Mouse (Mus musculus) embryonic facial prominence, embryonic 12.5 days (tissue): ENCODE data around the gene Fam76a. TPM values are rescaled to one million over a fixed set of nuclear protein-coding genes. Genes with fewer than 3 reads are reported as not detected.
A peak's percentile ranks its signal among the peaks of the same experiment; 100 is the strongest.
"Not testable (repeated sequence)": the region's sequence is repeated elsewhere in the genome, so short reads cannot be mapped to it uniquely, and the experiment has no call there.

ENCODE experiments used
- ATAC-seq: fragments of 200-750 bp; cut with Nextera tagmentation; 2 replicates; pipeline ENCODE4 v1.8.0; 2017; ENCODE audit not compliant: insufficient number of reproducible peaks, insufficient read depth, low FRiP score, low TSS enrichment
- H3K27ac ChIP-seq: fragments of 300-500 bp; sonication (generic); 2 replicates; pipeline ENCODE4 v1.5.1; 2016; ENCODE audit warnings: mild to moderate bottlenecking
- H3K27me3 ChIP-seq: fragments of 300-500 bp; sonication (generic); 2 replicates; pipeline ENCODE4 v1.6.1; 2016; ENCODE audit warnings: mild to moderate bottlenecking, moderate library complexity
- H3K36me3 ChIP-seq: fragments of 300-500 bp; sonication (generic); 2 replicates; pipeline ENCODE4 v1.6.1; 2016; ENCODE audit warnings: mild to moderate bottlenecking
- H3K4me1 ChIP-seq: fragments of 300-500 bp; sonication (generic); 2 replicates; pipeline ENCODE4 v1.6.1; 2016
- H3K4me2 ChIP-seq: fragments of 300-500 bp; sonication (generic); replicated peaks from 2 replicates; pipeline ENCODE4 v1.6.1; 2016; ENCODE audit warnings: mild to moderate bottlenecking, moderate library complexity
- H3K4me3 ChIP-seq: fragments of 300-500 bp; sonication (generic); 2 replicates; pipeline ENCODE4 v1.5.1; 2016; ENCODE audit warnings: mild to moderate bottlenecking
- H3K9ac ChIP-seq: fragments of 300-500 bp; sonication (generic); 2 replicates; pipeline ENCODE4 v1.6.1; 2016; ENCODE audit warnings: mild to moderate bottlenecking, moderate library complexity
- H3K9me3 ChIP-seq: fragments of 300-500 bp; sonication (generic); 2 replicates; pipeline ENCODE4 v1.6.1; 2016; ENCODE audit warnings: mild to moderate bottlenecking, moderate library complexity
- WGBS: fragments of 180-500 bp; shearing (Covaris S2); methylation state at CpG from one replicate; pipeline ENCODE4 v1.1.7; 2016; 5-methylcytosine and 5-hydroxymethylcytosine counted together
- polyA plus RNA-seq: library from polyadenylated mRNA; unstranded; fragments of >200 nt; fragmentation: Nextera tagmentation; extraction: Ambion mirVana; gene quantifications from 2 replicates; pipeline ENCODE4 v1.2.1, GENCODE M21; 2016

Fam76a gene
- polyA plus RNA-seq, 1 experiment from 2014 or later, result 37.7 TPM

GRCm38 (mm10) chr4:132943088-132943487 is 20.7 kb upstream of the Fam76a start:
- 59% methylated on average over 8 of the region's 8 CpGs for WGBS
- Histone ChIP-seq H3K4me2 (no peak overlapping the region), H3K4me3 (no peak overlapping the region), H3K36me3 (no peaks in the 10 kb centered on the region), H3K27me3 (no peaks in the 10 kb centered on the region), H3K9ac (0 out of 2 replicates have a peak overlapping the region, but pooled peaks have one; percentile 7), H3K27ac (no peak overlapping the region), H3K4me1 (peaks cover 23% of the 10 kb centered on the region), H3K9me3 (no peaks in the 10 kb centered on the region)
- ATAC-seq, result no peak

GRCm38 (mm10) chr4:132941012-132941729 is 18.8 kb upstream of the Fam76a start:
- WGBS, result 56% methylated on average over 23 of the region's 23 CpGs
- ATAC-seq, result no peak
- H3K4me1 ChIP-seq, result peaks cover 18% of the 10 kb centered on the region
- no peak overlapping the region for H3K27ac ChIP-seq
- H3K4me3 ChIP-seq, result no peak overlapping the region
- H3K27me3 ChIP-seq, result no peaks in the 10 kb centered on the region
- no peak overlapping the region for H3K9ac ChIP-seq
- H3K9me3 ChIP-seq, result no peaks in the 10 kb centered on the region
- no peak overlapping the region for H3K4me2 ChIP-seq
- no peaks in the 10 kb centered on the region for H3K36me3 ChIP-seq

- WGBS, result 24% methylated on average over 22 of the region's 22 CpGs
- no peak for ATAC-seq
- H3K4me1 ChIP-seq, result peaks cover 15% of the 10 kb centered on the region
- H3K27ac ChIP-seq, result no peak overlapping the region
- H3K9ac ChIP-seq, result no peak overlapping the region
- H3K36me3 ChIP-seq, result no peaks in the 10 kb centered on the region
- no peak overlapping the region for H3K4me3 ChIP-seq
- no peaks in the 10 kb centered on the region for H3K9me3 ChIP-seq
- peak overlapping the region; percentile 18; the same call in 1 of the 2 replicates for H3K4me2 ChIP-seq
- no peaks in the 10 kb centered on the region for H3K27me3 ChIP-seq
Measured at GRCm38 (mm10) chr4:132939421-132940127, 17.2 kb upstream of the Fam76a start.

GRCm38 (mm10) chr4:132938181-132938941 is 16.0 kb upstream of the Fam76a start:
- Histone ChIP-seq H3K4me1 (peaks cover 16% of the 10 kb centered on the region), H3K4me2 (peak overlapping the region; percentile 32), H3K27ac (peak overlapping the region; percentile 89), H3K9me3 (no peaks in the 10 kb centered on the region), H3K9ac (no peak overlapping the region), H3K27me3 (no peaks in the 10 kb centered on the region), H3K4me3 (0 out of 2 replicates have a peak overlapping the region, but pooled peaks have one; percentile 1), H3K36me3 (no peaks in the 10 kb centered on the region)
- ATAC-seq, result peak; percentile 64
- WGBS, result 15% methylated on average over 12 of the region's 12 CpGs

GRCm38 (mm10) chr4:132934639-132935038 is 12.3 kb upstream of the Fam76a start:
- WGBS, result 33% methylated on average over 7 of the region's 7 CpGs
- no peak for ATAC-seq
- Histone ChIP-seq H3K27ac (0 out of 2 replicates have a peak overlapping the region, but pooled peaks have one; percentile 2), H3K4me2 (no peak overlapping the region), H3K9me3 (no peaks in the 10 kb centered on the region), H3K9ac (no peak overlapping the region), H3K4me1 (peaks cover 16% of the 10 kb centered on the region), H3K27me3 (peaks cover 2% of the 10 kb centered on the region; the same call in 1 of the 2 replicates), H3K4me3 (no peak overlapping the region), H3K36me3 (no peaks in the 10 kb centered on the region)

- Histone ChIP-seq H3K9ac (no peak overlapping the region), H3K4me2 (no peak overlapping the region), H3K27me3 (peaks cover 2% of the 10 kb centered on the region; the same call in 1 of the 2 replicates), H3K4me1 (peaks cover 6% of the 10 kb centered on the region; the same call in 1 of the 2 replicates), H3K9me3 (no peaks in the 10 kb centered on the region), H3K27ac (no peak overlapping the region), H3K36me3 (no peaks in the 10 kb centered on the region), H3K4me3 (no peak overlapping the region)
- ATAC-seq, result no peak
- WGBS, result 75% methylated on average over 4 of the region's 4 CpGs
Measured at GRCm38 (mm10) chr4:132932752-132933404, 10.5 kb upstream of the Fam76a start.

GRCm38 (mm10) chr4:132930784-132931183 is 8.4 kb upstream of the Fam76a start:
- no peak for ATAC-seq
- peaks cover 2% of the 10 kb centered on the region; the same call in 1 of the 2 replicates for H3K27me3 ChIP-seq
- H3K4me3 ChIP-seq, result no peak overlapping the region
- no peaks in the 10 kb centered on the region for H3K36me3 ChIP-seq
- 0 out of 2 replicates have a peak, but pooled peaks cover 4% of the 10 kb centered on the region for H3K4me1 ChIP-seq
- H3K9ac ChIP-seq, result no peak overlapping the region
- no peak overlapping the region for H3K4me2 ChIP-seq
- WGBS, result 6% methylated on average over 8 of the region's 8 CpGs
- H3K27ac ChIP-seq, result no peak overlapping the region
- no peaks in the 10 kb centered on the region for H3K9me3 ChIP-seq

GRCm38 (mm10) chr4:132926520-132926919 is 4.2 kb upstream of the Fam76a start:
- not testable (repeated sequence) for H3K4me3 ChIP-seq

GRCm38 (mm10) chr4:132922061-132922530 is 262 bp downstream of the Fam76a start:
- peak overlapping the region; percentile 96 for H3K4me3 ChIP-seq
- peak; percentile 2; the same call in 1 of the 2 replicates for ATAC-seq
- H3K4me2 ChIP-seq, result peak overlapping the region; percentile 80
- 1% methylated on average over 46 of the region's 50 CpGs for WGBS
- H3K27ac ChIP-seq, result peak overlapping the region; percentile 82
- no peaks in the 10 kb centered on the region for H3K27me3 ChIP-seq
- H3K36me3 ChIP-seq, result peaks cover 9% of the 10 kb centered on the region; the same call in 1 of the 2 replicates
- peak overlapping the region; percentile 88 for H3K9ac ChIP-seq
- no peaks in the 10 kb centered on the region for H3K9me3 ChIP-seq
- peaks cover 5% of the 10 kb centered on the region; the same call in 1 of the 2 replicates for H3K4me1 ChIP-seq

More at GRCm38 (mm10) chr4:132926520-132926919, 4.2 kb upstream of the Fam76a start:
- H3K9me3 ChIP-seq, H3K4me1 ChIP-seq, H3K9ac ChIP-seq, ATAC-seq, H3K27me3 ChIP-seq, H3K27ac ChIP-seq, H3K4me2 ChIP-seq, H3K36me3 ChIP-seq: not testable (repeated sequence)
- WGBS, result 65% methylated on average over 2 of the region's 2 CpGs

- 42% methylated on average over 12 of the region's 12 CpGs for WGBS
- no peak for ATAC-seq
- Histone ChIP-seq H3K9ac (peak overlapping the region; percentile 88), H3K36me3 (peaks cover 12% of the 10 kb centered on the region; the same call in 1 of the 2 replicates), H3K9me3 (no peaks in the 10 kb centered on the region), H3K4me3 (peak overlapping the region; percentile 96), H3K4me1 (peaks cover 5% of the 10 kb centered on the region; the same call in 1 of the 2 replicates), H3K27me3 (no peaks in the 10 kb centered on the region), H3K4me2 (peak overlapping the region; percentile 80), H3K27ac (no peak overlapping the region)
Measured at GRCm38 (mm10) chr4:132921488-132921887, 870 bp downstream of the Fam76a start.

GRCm38 (mm10) chr4:132920171-132920570 is 2.2 kb downstream of the Fam76a start:
- no peaks in the 10 kb centered on the region for H3K9me3 ChIP-seq
- no peaks in the 10 kb centered on the region for H3K27me3 ChIP-seq
- H3K27ac ChIP-seq, result no peak overlapping the region
- H3K4me2 ChIP-seq, result no peak overlapping the region
- ATAC-seq, result no peak
- H3K36me3 ChIP-seq, result peaks cover 24% of the 10 kb centered on the region
- H3K9ac ChIP-seq, result no peak overlapping the region
- WGBS, result 90% methylated on average over 4 of the region's 4 CpGs
- H3K4me3 ChIP-seq, result no peak overlapping the region
- H3K4me1 ChIP-seq, result peaks cover 5% of the 10 kb centered on the region; the same call in 1 of the 2 replicates
